Mouse (Mus musculus): ENCODE results near the gene Gm43517. TPM values are rescaled to one million over a fixed set of nuclear protein-coding genes. Genes with fewer than 3 reads are reported as not detected.

Gm43517 gene
- total and polyA plus RNA-seq, 3 experiments = not detected

GRCm38 (mm10) chr12:49373821-49374605 is 11.0 kb upstream of the Gm43517 start:
- DNase-seq = no peak
- H3K4me3 ChIP-seq = peak overlapping the region; percentile 16; the same call in 1 of the 2 replicates
- no peak overlapping the region for H3K27ac ChIP-seq
- no peaks in the 10 kb centered on the region for H3K36me3 ChIP-seq (ENCODE audit: control insufficient read depth, insufficient read depth, low read length)
- H3K4me1 ChIP-seq (ENCODE audit: control insufficient read depth, insufficient read depth, low read length) = no peaks in the 10 kb centered on the region
- no peaks in the 10 kb centered on the region for H3K79me2 ChIP-seq (replicated peaks; ENCODE audit: control insufficient read depth, insufficient read depth, low read length)
- TF ChIP-seq CTCF (IDR thresholded peaks at IDR 0.05) = no peak
- no peak for TF ChIP-seq EP300 (IDR thresholded peaks at IDR 0.05; ENCODE audit: insufficient read depth, low read depth, low read length)
- TF ChIP-seq POLR2A (IDR thresholded peaks at IDR 0.05; ENCODE audit: insufficient read depth, low read depth, low read length) = no peak
- intact Hi-C loops (cut with DNase I) = loop anchor here (5.0 kb wide), 2 partner anchors 1568 to 1813 kb away; no protein-coding TSS in a partner anchor
- H3K9ac ChIP-seq (ENCODE audit: low read depth, low read length) = no peak overlapping the region
- peaks cover 5% of the 10 kb centered on the region for H3K27me3 ChIP-seq (ENCODE audit: control insufficient read depth, insufficient read depth, low read length)
- WGBS = 3% methylated on average over 24 of the region's 24 CpGs

GRCm38 (mm10) chr12:49374606-49374995 is 10.4 kb upstream of the Gm43517 start:
- no peak overlapping the region for H3K9ac ChIP-seq (ENCODE audit: low read depth, low read length)

GRCm38 (mm10) chr12:49375427-49376317 is 9.3 kb upstream of the Gm43517 start:
- no peak overlapping the region for H3K9ac ChIP-seq (ENCODE audit: low read depth, low read length)
- H3K27me3 ChIP-seq (ENCODE audit: control insufficient read depth, insufficient read depth, low read length) = peaks cover 7% of the 10 kb centered on the region
- H3K4me3 ChIP-seq = no peak overlapping the region
- no peak for TF ChIP-seq EP300 (IDR thresholded peaks at IDR 0.05; ENCODE audit: insufficient read depth, low read depth, low read length)
- TF ChIP-seq POLR2A (IDR thresholded peaks at IDR 0.05; ENCODE audit: insufficient read depth, low read depth, low read length) = no peak
- no peak for TF ChIP-seq CTCF (IDR thresholded peaks at IDR 0.05)
- H3K27ac ChIP-seq = no peak overlapping the region
- WGBS = 6% methylated on average over 15 of the region's 15 CpGs
- DNase-seq = no peak
- no peaks in the 10 kb centered on the region for H3K79me2 ChIP-seq (replicated peaks; ENCODE audit: control insufficient read depth, insufficient read depth, low read length)
- no peaks in the 10 kb centered on the region for H3K4me1 ChIP-seq (ENCODE audit: control insufficient read depth, insufficient read depth, low read length)
- no peaks in the 10 kb centered on the region for H3K36me3 ChIP-seq (ENCODE audit: control insufficient read depth, insufficient read depth, low read length)
- intact Hi-C loops (cut with DNase I) = no loop called here

More at GRCm38 (mm10) chr12:49374606-49374995, 10.4 kb upstream of the Gm43517 start:
- Histone ChIP-seq H3K27ac (no peak overlapping the region), H3K79me2 (replicated peaks; ENCODE audit: control insufficient read depth, insufficient read depth, low read length) (no peaks in the 10 kb centered on the region), H3K4me1 (ENCODE audit: control insufficient read depth, insufficient read depth, low read length) (no peaks in the 10 kb centered on the region), H3K36me3 (ENCODE audit: control insufficient read depth, insufficient read depth, low read length) (no peaks in the 10 kb centered on the region), H3K27me3 (ENCODE audit: control insufficient read depth, insufficient read depth, low read length) (peaks cover 7% of the 10 kb centered on the region), H3K4me3 (peak overlapping the region; percentile 16; the same call in 1 of the 2 replicates)
- WGBS = 2% methylated on average over 14 of the region's 14 CpGs
- TF ChIP-seq CTCF (IDR thresholded peaks at IDR 0.05) = peak; percentile 74
- no peak for TF ChIP-seq POLR2A (IDR thresholded peaks at IDR 0.05; ENCODE audit: insufficient read depth, low read depth, low read length)
- intact Hi-C loops (cut with DNase I) = loop anchor here (5.0 kb wide), 2 partner anchors 1568 to 1813 kb away; no protein-coding TSS in a partner anchor
- no peak for DNase-seq

- no peaks in the 10 kb centered on the region for H3K4me1 ChIP-seq (ENCODE audit: control insufficient read depth, insufficient read depth, low read length)
- no peaks in the 10 kb centered on the region for H3K79me2 ChIP-seq (replicated peaks; ENCODE audit: control insufficient read depth, insufficient read depth, low read length)
- WGBS = 6% methylated on average over 19 of the region's 19 CpGs
- H3K36me3 ChIP-seq (ENCODE audit: control insufficient read depth, insufficient read depth, low read length) = no peaks in the 10 kb centered on the region
- TF ChIP-seq POLR2A (IDR thresholded peaks at IDR 0.05; ENCODE audit: insufficient read depth, low read depth, low read length) = no peak
- no peak for TF ChIP-seq EP300 (IDR thresholded peaks at IDR 0.05; ENCODE audit: insufficient read depth, low read depth, low read length)
- TF ChIP-seq CTCF (IDR thresholded peaks at IDR 0.05) = no peak
- DNase-seq = no peak
- peaks cover 7% of the 10 kb centered on the region for H3K27me3 ChIP-seq (ENCODE audit: control insufficient read depth, insufficient read depth, low read length)
- no peak overlapping the region for H3K27ac ChIP-seq
- H3K4me3 ChIP-seq = no peak overlapping the region
- H3K9ac ChIP-seq (ENCODE audit: low read depth, low read length) = no peak overlapping the region
- intact Hi-C loops (cut with DNase I) = no loop called here
These were observed 8.5 kb upstream of the Gm43517 start for GRCm38 (mm10) chr12:49376318-49376992.

- WGBS = 3% methylated on average over 15 of the region's 15 CpGs
- Histone ChIP-seq H3K79me2 (replicated peaks; ENCODE audit: control insufficient read depth, insufficient read depth, low read length) (no peaks in the 10 kb centered on the region), H3K27ac (no peak overlapping the region), H3K4me3 (no peak overlapping the region), H3K9ac (ENCODE audit: low read depth, low read length) (no peak overlapping the region), H3K27me3 (ENCODE audit: control insufficient read depth, insufficient read depth, low read length) (peaks cover 9% of the 10 kb centered on the region), H3K36me3 (ENCODE audit: control insufficient read depth, insufficient read depth, low read length) (no peaks in the 10 kb centered on the region), H3K4me1 (ENCODE audit: control insufficient read depth, insufficient read depth, low read length) (no peaks in the 10 kb centered on the region)
- no peak for TF ChIP-seq POLR2A (IDR thresholded peaks at IDR 0.05; ENCODE audit: insufficient read depth, low read depth, low read length)
- no peak for TF ChIP-seq EP300 (IDR thresholded peaks at IDR 0.05; ENCODE audit: insufficient read depth, low read depth, low read length)
- no peak for TF ChIP-seq CTCF (IDR thresholded peaks at IDR 0.05)
- intact Hi-C loops (cut with DNase I) = no loop called here
- no peak for DNase-seq
These were observed 7.5 kb upstream of the Gm43517 start for GRCm38 (mm10) chr12:49377281-49377970.
